Mouse (Mus musculus) limb, embryonic 14.5 days (tissue): ENCODE measurements around the gene Dazl. TPM values are rescaled to one million over a fixed set of nuclear protein-coding genes. Genes with fewer than 3 reads are reported as not detected.

Source experiments
- ATAC-seq: fragments of 200-750 bp; cut with Nextera tagmentation; 2 replicates; pipeline ENCODE4 v1.8.0; 2017; ENCODE audit warnings: low read depth, moderate number of reproducible peaks, moderate TSS enrichment; ENCODE audit not compliant: low FRiP score
- DNase-seq: peaks from one replicate; pipeline ENCODE4 v3.0.0-alpha.2; 2015; ENCODE audit warnings: low spot score
- H3K27ac ChIP-seq: fragments of 300-500 bp; sonication (generic); replicated peaks from 2 replicates; pipeline ENCODE4 v1.5.1; 2014; ENCODE audit warnings: low read depth, mild to moderate bottlenecking, low read length, moderate library complexity, mixed read lengths
- H3K27me3 ChIP-seq: fragments of 300-500 bp; sonication (generic); 2 replicates; pipeline ENCODE4 v1.6.1; 2014; ENCODE audit warnings: low read length, mixed read lengths; ENCODE audit not compliant: control insufficient read depth, insufficient read depth
- H3K36me3 ChIP-seq: fragments of 300-500 bp; sonication (generic); 2 replicates; pipeline ENCODE4 v1.6.1; 2014; ENCODE audit warnings: mild to moderate bottlenecking, low read length, moderate library complexity, mixed read lengths; ENCODE audit not compliant: control insufficient read depth, insufficient read depth
- H3K4me1 ChIP-seq: fragments of 300-500 bp; sonication (generic); 2 replicates; pipeline ENCODE4 v1.6.1; 2014; ENCODE audit warnings: antibody characterized with exemption, low read length, mixed read lengths; ENCODE audit not compliant: control insufficient read depth, insufficient read depth
- H3K4me2 ChIP-seq: fragments of 300-500 bp; sonication (generic); replicated peaks from 2 replicates; pipeline ENCODE4 v1.6.1; 2014; ENCODE audit warnings: low read depth, mild to moderate bottlenecking, low read length, moderate library complexity; ENCODE audit not compliant: severe bottlenecking
- H3K4me3 ChIP-seq: fragments of 300-500 bp; sonication (generic); replicated peaks from 2 replicates; pipeline ENCODE4 v1.5.1; 2014; ENCODE audit warnings: low read length
- H3K9ac ChIP-seq: fragments of 300-500 bp; sonication (generic); 2 replicates; pipeline ENCODE4 v1.6.1; 2014; ENCODE audit warnings: mild to moderate bottlenecking, low read depth, low read length, moderate library complexity; ENCODE audit not compliant: severe bottlenecking
- H3K9me3 ChIP-seq: fragments of 300-500 bp; sonication (generic); 2 replicates; pipeline ENCODE4 v1.6.1; 2016; ENCODE audit warnings: low read length; ENCODE audit not compliant: control insufficient read depth
- POLR2A ChIP-seq: fragments of 200-500 bp; IDR thresholded peaks from 2 replicates; pipeline ENCODE4 v1.8.0; 2012; ENCODE audit warnings: inconsistent platforms, mild to moderate bottlenecking, moderate library complexity, borderline replicate concordance; ENCODE audit not compliant: insufficient read depth, insufficient read length; ENCODE audit errors: extremely low read depth
- WGBS: fragments of 180-500 bp; shearing (Covaris S2); extraction: QIAGEN DNeasy Blood & Tissue Kit; methylation state at CpG from one replicate; pipeline ENCODE4 v1.1.7; 2014; 5-methylcytosine and 5-hydroxymethylcytosine counted together
- polyA plus RNA-seq, 2 experiments: library from polyadenylated mRNA; depleted of rRNA in 1 of 2; stranded (reverse) in 1 of 2; unstranded in 1 of 2; fragments of >200 nt; fragmentation: Nextera tagmentation in 1 of 2; extraction: Ambion mirVana in 1 of 2; gene quantifications; 2 replicates each; pipeline versions ENCODE4 v1.2.1 to v1.2.3; 2012 to 2014

The Dazl gene
- polyA plus RNA-seq, 2 experiments, result 0.09 to 0.32 TPM

GRCm38 (mm10) chr17:50243326-50243725, 50.1 kb downstream of the Dazl start:
- 88% methylated on average over 11 of the region's 11 CpGs for WGBS
- DNase-seq, result no peak
- no peak overlapping the region for H3K27ac ChIP-seq
- no peaks in the 10 kb centered on the region for H3K36me3 ChIP-seq
- no peak overlapping the region for H3K4me3 ChIP-seq
- ATAC-seq, result no peak
- TF ChIP-seq POLR2A, result no peak
- H3K9me3 ChIP-seq, result no peaks in the 10 kb centered on the region
- no peak overlapping the region for H3K4me2 ChIP-seq
- no peaks in the 10 kb centered on the region for H3K4me1 ChIP-seq
- no peaks in the 10 kb centered on the region for H3K27me3 ChIP-seq
- H3K9ac ChIP-seq, result no peak overlapping the region

DNA sequence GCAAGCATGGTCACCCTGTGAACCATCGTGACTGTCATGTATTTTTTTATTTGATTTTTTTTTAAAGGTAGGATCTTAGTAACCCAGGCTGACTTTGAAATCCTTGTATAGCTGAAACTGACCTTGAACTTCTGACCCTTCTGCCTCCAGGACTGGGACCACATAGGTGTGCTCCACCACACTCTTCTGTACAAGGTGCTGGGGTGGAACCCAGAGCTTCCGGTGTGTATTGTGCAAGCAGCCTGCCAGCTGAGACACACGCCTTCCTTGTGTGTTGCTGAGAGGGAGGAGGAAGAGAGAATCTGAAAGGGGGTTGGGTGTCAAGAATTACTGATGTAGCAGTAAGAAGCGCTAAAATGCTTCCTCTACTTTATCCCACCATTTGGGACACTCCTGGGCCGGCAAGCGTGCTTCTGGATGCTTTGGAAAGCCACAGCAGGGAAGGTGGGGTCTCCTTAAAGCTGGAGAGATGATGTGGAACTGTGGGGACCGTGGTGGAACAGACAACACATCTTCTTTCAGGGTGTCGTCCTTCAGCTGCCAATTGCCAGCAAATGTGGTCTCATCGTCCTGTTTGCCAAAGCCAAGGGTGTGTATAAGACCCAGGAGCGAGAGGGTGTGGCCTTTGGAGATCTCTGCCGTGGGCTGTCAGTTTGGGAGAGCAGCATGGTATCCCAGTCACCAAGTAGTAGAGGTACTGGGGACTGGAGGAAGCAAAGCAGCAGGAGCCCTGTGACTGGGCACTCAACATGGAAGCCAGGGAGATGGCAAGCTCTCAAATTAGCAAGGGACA, 55.4 kb downstream of the Dazl start:
- no peaks in the 10 kb centered on the region for H3K4me1 ChIP-seq
- H3K27ac ChIP-seq, result no peak overlapping the region
- 67% methylated on average over 11 of the region's 11 CpGs for WGBS
- H3K4me3 ChIP-seq, result no peak overlapping the region
- H3K4me2 ChIP-seq, result no peak overlapping the region
- H3K36me3 ChIP-seq, result no peaks in the 10 kb centered on the region
- ATAC-seq (no peak), DNase-seq (no peak)
- H3K9ac ChIP-seq, result no peak overlapping the region
- H3K9me3 ChIP-seq, result no peaks in the 10 kb centered on the region
- no peaks in the 10 kb centered on the region; the same call in 1 of the 2 replicates for H3K27me3 ChIP-seq
- TF ChIP-seq POLR2A, result no peak

- Histone ChIP-seq H3K4me2 (no peak overlapping the region), H3K36me3 (no peaks in the 10 kb centered on the region), H3K27me3 (no peaks in the 10 kb centered on the region; the same call in 1 of the 2 replicates), H3K4me3 (no peak overlapping the region), H3K9ac (no peak overlapping the region), H3K27ac (no peak overlapping the region), H3K9me3 (no peaks in the 10 kb centered on the region), H3K4me1 (no peaks in the 10 kb centered on the region)
- peak; percentile 71 for DNase-seq
- peak; percentile 81 for ATAC-seq
- TF ChIP-seq POLR2A, result no peak
- 8% methylated on average over 8 of the region's 8 CpGs for WGBS
Measured at GRCm38 (mm10) chr17:50237436-50237709, 56.1 kb downstream of the Dazl start.

DNA sequence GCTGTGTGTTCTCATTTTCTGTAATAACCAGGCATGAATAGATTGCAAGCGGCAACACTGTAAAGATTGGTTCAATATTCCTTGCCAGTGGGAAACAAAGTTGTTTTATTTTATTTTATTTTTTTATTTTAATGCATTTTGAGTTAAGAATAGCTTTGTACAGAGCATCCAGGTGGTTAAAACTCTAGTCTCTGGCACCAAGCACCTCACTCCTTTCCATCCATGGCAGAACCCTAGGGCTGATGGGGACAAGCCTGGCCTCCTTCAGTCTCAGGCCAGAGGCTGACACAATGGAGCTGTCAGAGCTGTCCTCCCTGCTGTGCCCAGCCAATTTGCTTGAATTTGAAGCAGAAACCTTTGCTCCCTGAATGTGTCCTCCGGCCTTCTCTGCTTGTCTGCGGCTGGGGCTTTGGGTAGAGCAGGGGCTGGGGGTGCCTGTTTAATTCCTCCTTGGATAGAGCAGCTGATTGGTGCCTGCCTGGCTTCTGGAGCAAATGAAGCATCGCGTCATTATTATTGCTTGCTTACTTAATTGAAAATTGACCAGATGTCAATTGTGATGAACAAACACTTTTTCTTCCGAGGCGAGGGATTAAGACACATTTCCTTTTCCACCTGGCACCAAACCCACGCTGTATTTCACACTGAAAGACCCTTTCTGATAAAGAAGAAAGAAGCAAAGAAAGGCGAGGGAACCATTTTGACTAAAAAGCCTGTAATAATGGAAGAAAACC, 56.6 kb downstream of the Dazl start:
- Histone ChIP-seq H3K4me1 (no peaks in the 10 kb centered on the region), H3K9ac (no peak overlapping the region), H3K36me3 (no peaks in the 10 kb centered on the region), H3K4me2 (no peak overlapping the region), H3K4me3 (no peak overlapping the region), H3K27me3 (no peaks in the 10 kb centered on the region; the same call in 1 of the 2 replicates), H3K27ac (no peak overlapping the region), H3K9me3 (no peaks in the 10 kb centered on the region)
- WGBS, result 50% methylated on average over 9 of the region's 9 CpGs
- TF ChIP-seq POLR2A, result no peak
- ATAC-seq, result no peak
- DNase-seq, result no peak

GRCm38 (mm10) chr17:50235943-50236701, 57.3 kb downstream of the Dazl start:
- 59% methylated on average over 13 of the region's 13 CpGs for WGBS
- Histone ChIP-seq H3K4me2 (no peak overlapping the region), H3K9ac (no peak overlapping the region), H3K27me3 (no peaks in the 10 kb centered on the region; the same call in 1 of the 2 replicates), H3K4me1 (no peaks in the 10 kb centered on the region), H3K9me3 (no peaks in the 10 kb centered on the region), H3K27ac (no peak overlapping the region), H3K36me3 (no peaks in the 10 kb centered on the region), H3K4me3 (no peak overlapping the region)
- ATAC-seq (no peak), DNase-seq (no peak)
- no peak for TF ChIP-seq POLR2A
